Mouse (Mus musculus): Measurements from ENCODE around the gene 2200002J24Rik. TPM values are rescaled to one million over a fixed set of nuclear protein-coding genes. Genes with fewer than 3 reads are reported as not detected.

2200002J24Rik gene
- not detected in 2 replicates for total RNA-seq (2015; ENCODE audit: low replicate concordance)
- not detected in 2 replicates for total RNA-seq (2017; ENCODE audit: low replicate concordance)

GRCm38 (mm10) chr7:30698589-30698988 lies at the start of gene 2200002J24Rik:
TSS of gene 2200002J24Rik (plus strand) at chr7:30698926.
- 0 out of 2 replicates have a peak, but pooled peaks have one; percentile 30 for ATAC-seq (replicated peaks; ENCODE audit: low FRiP score, poor library complexity, severe bottlenecking)

- peak; percentile 99 for ATAC-seq (replicated peaks; ENCODE audit: low FRiP score, poor library complexity, severe bottlenecking)
These were observed 48.9 kb upstream of the 2200002J24Rik start, which contains the start of gene Rbm42 for GRCm38 (mm10) chr7:30649591-30650540. TSS of gene Rbm42 (minus strand) at chr7:30650317.

- peak; percentile 99 for ATAC-seq (replicated peaks; ENCODE audit: low FRiP score, poor library complexity, severe bottlenecking)
These were observed 34.1 kb upstream of the 2200002J24Rik start, which contains the start of gene Haus5 for GRCm38 (mm10) chr7:30664529-30665200. TSS of gene Haus5 (minus strand) at chr7:30664994.

- peak; percentile 37; the same call in 1 of the 2 replicates for ATAC-seq (replicated peaks; ENCODE audit: low FRiP score, poor library complexity, severe bottlenecking)
These were observed 33.4 kb upstream of the 2200002J24Rik start for GRCm38 (mm10) chr7:30665321-30665720.

GRCm38 (mm10) chr7:30669229-30669628 lies 29.5 kb upstream of the 2200002J24Rik start:
- ATAC-seq (replicated peaks; ENCODE audit: low FRiP score, poor library complexity, severe bottlenecking) = 0 out of 2 replicates have a peak, but pooled peaks have one; percentile 55

- no peak for ATAC-seq (replicated peaks; ENCODE audit: low FRiP score, poor library complexity, severe bottlenecking)
These were observed 27.2 kb upstream of the 2200002J24Rik start, which contains the start of gene Pmis2 for GRCm38 (mm10) chr7:30671480-30671879. TSS of gene Pmis2 (minus strand) at chr7:30671605.

- ATAC-seq (replicated peaks; ENCODE audit: low FRiP score, poor library complexity, severe bottlenecking) = no peak
These were observed 20.3 kb upstream of the 2200002J24Rik start for GRCm38 (mm10) chr7:30678263-30678975.

- ATAC-seq (replicated peaks; ENCODE audit: low FRiP score, poor library complexity, severe bottlenecking) = no peak
These were observed 16.8 kb upstream of the 2200002J24Rik start for GRCm38 (mm10) chr7:30681897-30682296.

- no peak for ATAC-seq (replicated peaks; ENCODE audit: low FRiP score, poor library complexity, severe bottlenecking)
These were observed 15.3 kb upstream of the 2200002J24Rik start for GRCm38 (mm10) chr7:30683425-30683824.

GRCm38 (mm10) chr7:30688325-30688724 lies 10.4 kb upstream of the 2200002J24Rik start:
- no peak for ATAC-seq (replicated peaks; ENCODE audit: low FRiP score, poor library complexity, severe bottlenecking)

GRCm38 (mm10) chr7:30698101-30698500 lies 625 bp upstream of the 2200002J24Rik start:
- no peak for ATAC-seq (replicated peaks; ENCODE audit: low FRiP score, poor library complexity, severe bottlenecking)

- ATAC-seq (replicated peaks; ENCODE audit: low FRiP score, poor library complexity, severe bottlenecking) = no peak
These were observed 7.6 kb downstream of the 2200002J24Rik start for GRCm38 (mm10) chr7:30706214-30706882.

- ATAC-seq (replicated peaks; ENCODE audit: low FRiP score, poor library complexity, severe bottlenecking) = no peak
These were observed 8.7 kb downstream of the 2200002J24Rik start for GRCm38 (mm10) chr7:30707441-30707840.

GRCm38 (mm10) chr7:30711942-30712341 lies 13.2 kb downstream of the 2200002J24Rik start, which contains the start of gene Atp4a:
TSS of gene Atp4a (plus strand) at chr7:30712209.
- ATAC-seq (replicated peaks; ENCODE audit: low FRiP score, poor library complexity, severe bottlenecking) = no peak

- ATAC-seq (replicated peaks; ENCODE audit: low FRiP score, poor library complexity, severe bottlenecking) = peak; percentile 84
These were observed 18.4 kb downstream of the 2200002J24Rik start for GRCm38 (mm10) chr7:30717006-30717715.

- no peak for ATAC-seq (replicated peaks; ENCODE audit: low FRiP score, poor library complexity, severe bottlenecking)
These were observed 19.0 kb downstream of the 2200002J24Rik start for GRCm38 (mm10) chr7:30717716-30718046.

GRCm38 (mm10) chr7:30719669-30720068 lies 20.9 kb downstream of the 2200002J24Rik start:
- no peak for ATAC-seq (replicated peaks; ENCODE audit: low FRiP score, poor library complexity, severe bottlenecking)

GRCm38 (mm10) chr7:30721286-30721685 lies 22.6 kb downstream of the 2200002J24Rik start:
- no peak for ATAC-seq (replicated peaks; ENCODE audit: low FRiP score, poor library complexity, severe bottlenecking)

All from erythroid progenitor cell, adult 5-6 weeks (primary cell).